Comparison of ENCODE assay signal across 9 mouse cellular contexts in the genomic region with DNA sequence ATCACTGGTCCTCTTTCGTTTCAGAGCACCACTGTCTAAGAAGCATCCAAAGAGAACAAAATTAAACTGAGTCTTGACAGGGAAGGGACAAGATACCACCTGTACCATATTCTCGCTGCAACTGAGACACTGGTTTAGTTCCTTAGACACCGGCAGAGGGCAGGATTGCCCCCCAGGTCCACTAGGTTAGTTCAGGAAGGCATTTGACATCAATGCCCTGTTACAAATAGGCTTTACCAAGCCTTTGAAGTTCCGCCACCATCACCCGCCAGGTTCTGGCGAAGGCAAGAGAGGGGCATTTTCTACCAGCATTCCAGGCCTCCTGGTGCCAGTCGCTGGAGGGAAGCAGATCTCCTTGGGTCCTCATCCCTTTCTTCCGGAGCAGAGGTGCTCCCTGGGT. TPM values are rescaled to one million over a fixed set of nuclear protein-coding genes. Genes with fewer than 3 reads are reported as not detected.
DNase-seq lines count a peak whose midpoint lies in the region; ATAC-seq lines count a peak whose summit lies in the region.
"Had no signal": no experiment of that assay in that cellular context is flagged by ENCODE, and none has a peak within 500 bp of the region (broad histone marks: within the 10 kb centered on the region; RNA-seq: fewer than 3 reads in every experiment).

No protein-coding gene starts in this region.

- no peaks in the 10 kb centered on the region for H3K27me3 ChIP-seq in embryonic facial prominence, embryonic 11.5 days (ENCODE audit: control insufficient read depth, insufficient read depth, low read length)
- 0 out of 2 replicates have a peak, but pooled peaks cover 3% of the 10 kb centered on the region for H3K27me3 ChIP-seq in intestine, embryonic 14.5 days (replicated peaks; ENCODE audit: control insufficient read depth, insufficient read depth, low read length)
- H3K27me3 ChIP-seq in neural tube, embryonic 12.5 days (replicated peaks) = peaks cover 9% of the 10 kb centered on the region; the same call in 1 of the 2 replicates

- H3K9ac ChIP-seq in embryonic facial prominence, embryonic 11.5 days (replicated peaks; ENCODE audit: low read length) = no peak overlapping the region
- H3K9ac ChIP-seq in intestine, embryonic 14.5 days (ENCODE audit: low read length) = no peak overlapping the region
- no peak overlapping the region for H3K9ac ChIP-seq in neural tube, embryonic 12.5 days

- H3K4me2 ChIP-seq in embryonic facial prominence, embryonic 11.5 days (ENCODE audit: low read depth, low read length) = peak overlapping the region; percentile 11; the same call in 1 of the 2 replicates
- peak overlapping the region; percentile 51 for H3K4me2 ChIP-seq in intestine, embryonic 14.5 days (ENCODE audit: low read length)
- peak overlapping the region; percentile 51 for H3K4me2 ChIP-seq in neural tube, embryonic 12.5 days (replicated peaks)

- WGBS in embryonic facial prominence, embryonic 11.5 days = 11% methylated on average over 8 of the region's 8 CpGs
- 17% methylated on average over 8 of the region's 8 CpGs for WGBS in intestine, embryonic 14.5 days
- WGBS in neural tube, embryonic 12.5 days = 16% methylated on average over 8 of the region's 8 CpGs

- ATAC-seq in embryonic facial prominence, embryonic 11.5 days (replicated peaks; ENCODE audit: insufficient number of reproducible peaks, low FRiP score, low TSS enrichment, low read depth) = no peak
- ATAC-seq in intestine, embryonic 14.5 days (replicated peaks; ENCODE audit: low FRiP score, low TSS enrichment, low read depth) = no peak
- ATAC-seq in neural tube, embryonic 12.5 days (ENCODE audit: low FRiP score, low read depth) = no peak
- no peak for ATAC-seq in megakaryocyte progenitor cell, adult 5-6 weeks (replicated peaks; ENCODE audit: poor library complexity)

- peak; percentile 21 to 50 for DNase-seq in kidney, postnatal 4 days
- DNase-seq in kidney, postnatal 10 days = no peak
- DNase-seq in embryonic facial prominence, embryonic 11.5 days (ENCODE audit: low spot score) = peak; percentile 46
- DNase-seq in intestine, embryonic 14.5 days (ENCODE audit: low spot score) = no peak
- no peak for DNase-seq in spleen, adult 12 weeks (ENCODE audit: low spot score)
- no peak for DNase-seq in frontal cortex, postnatal 14 days (ENCODE audit: low spot score in 2 of 2)
- DNase-seq: thymus, adult 18-20 months had no signal

- no peaks in the 10 kb centered on the region for H3K9me3 ChIP-seq in embryonic facial prominence, embryonic 11.5 days (replicated peaks; ENCODE audit: control insufficient read depth, low read length)
- no peaks in the 10 kb centered on the region for H3K9me3 ChIP-seq in intestine, embryonic 14.5 days (ENCODE audit: control insufficient read depth, low read length)
- H3K9me3 ChIP-seq in neural tube, embryonic 12.5 days = no peaks in the 10 kb centered on the region

- H3K4me3 ChIP-seq in embryonic facial prominence, embryonic 11.5 days (ENCODE audit: low read depth, low read length) = no peak overlapping the region
- peak overlapping the region; percentile 33 for H3K4me3 ChIP-seq in intestine, embryonic 14.5 days (ENCODE audit: low read depth, low read length)
- H3K4me3 ChIP-seq in neural tube, embryonic 12.5 days = no peak overlapping the region

- no peaks in the 10 kb centered on the region for H3K36me3 ChIP-seq in embryonic facial prominence, embryonic 11.5 days (replicated peaks; ENCODE audit: control insufficient read depth, insufficient read depth, low read depth, low read length)
- peaks cover 13% of the 10 kb centered on the region for H3K36me3 ChIP-seq in intestine, embryonic 14.5 days (ENCODE audit: control insufficient read depth, insufficient read depth, low read length)
- peaks cover 5% of the 10 kb centered on the region for H3K36me3 ChIP-seq in neural tube, embryonic 12.5 days

- no peak overlapping the region for H3K27ac ChIP-seq in embryonic facial prominence, embryonic 11.5 days (replicated peaks; ENCODE audit: low read depth, low read length)
- no peak overlapping the region for H3K27ac ChIP-seq in intestine, embryonic 14.5 days (ENCODE audit: low read depth)
- H3K27ac ChIP-seq in neural tube, embryonic 12.5 days = no peak overlapping the region

- no peaks in the 10 kb centered on the region for H3K4me1 ChIP-seq in embryonic facial prominence, embryonic 11.5 days (ENCODE audit: control insufficient read depth, insufficient read depth, low read length)
- H3K4me1 ChIP-seq in intestine, embryonic 14.5 days (replicated peaks; ENCODE audit: control insufficient read depth, insufficient read depth, low read length) = peaks cover 5% of the 10 kb centered on the region
- peaks cover 23% of the 10 kb centered on the region for H3K4me1 ChIP-seq in neural tube, embryonic 12.5 days

RNA-seq across cellular contexts. Expression of a gene that starts 0.9 kb away (rescaled TPM):
- polyA plus RNA-seq in embryonic facial prominence, embryonic 11.5 days (2014; fragmentation: Nextera tagmentation; extraction: Ambion mirVana) = 0.86 and 1.6 TPM in 2 replicates
- 2.9 TPM in 2 replicates for polyA plus RNA-seq in intestine, embryonic 14.5 days (2014; fragmentation: Nextera tagmentation; extraction: Ambion mirVana)
- 1.7 and 1.9 TPM in 2 replicates for polyA plus RNA-seq in neural tube, embryonic 12.5 days (2016; fragmentation: Nextera tagmentation; extraction: Ambion mirVana)
- not detected in 2 replicates for total RNA-seq in megakaryocyte progenitor cell, adult 5-6 weeks (2015)
- not detected in 2 replicates for total RNA-seq in megakaryocyte progenitor cell, adult 5-6 weeks (2017)

RNA-seq across cellular contexts. Expression of a gene that starts 19.0 kb away (rescaled TPM):
- 113 and 129 TPM in 2 replicates for polyA plus RNA-seq in embryonic facial prominence, embryonic 11.5 days (2014; fragmentation: Nextera tagmentation; extraction: Ambion mirVana)
- polyA plus RNA-seq in intestine, embryonic 14.5 days (2014; fragmentation: Nextera tagmentation; extraction: Ambion mirVana) = 196 and 214 TPM in 2 replicates
- polyA plus RNA-seq in neural tube, embryonic 12.5 days (2016; fragmentation: Nextera tagmentation; extraction: Ambion mirVana) = 62.8 and 64.5 TPM in 2 replicates
- total RNA-seq in megakaryocyte progenitor cell, adult 5-6 weeks (2015) = 8.4 and 10.4 TPM in 2 replicates
- 9.9 and 10.7 TPM in 2 replicates for total RNA-seq in megakaryocyte progenitor cell, adult 5-6 weeks (2017)

Comparison
In these comparisons a context has a peak if more than half of its experiments do, and no peak if none do; other contexts are left out.
1. DNase-seq: peak in kidney, postnatal 4 days (2 of 2) and embryonic facial prominence, embryonic 11.5 days (single experiment); none in kidney, postnatal 10 days (single experiment), intestine, embryonic 14.5 days (single experiment), spleen, adult 12 weeks (single experiment) and frontal cortex, postnatal 14 days (0 of 2).
2. Peak in every context shown above with its lines, with median percentiles within 50 percentile points of each other: H3K4me2 ChIP-seq.